Mouse (Mus musculus): ENCODE measurements around the gene Mrps21.

DNA sequence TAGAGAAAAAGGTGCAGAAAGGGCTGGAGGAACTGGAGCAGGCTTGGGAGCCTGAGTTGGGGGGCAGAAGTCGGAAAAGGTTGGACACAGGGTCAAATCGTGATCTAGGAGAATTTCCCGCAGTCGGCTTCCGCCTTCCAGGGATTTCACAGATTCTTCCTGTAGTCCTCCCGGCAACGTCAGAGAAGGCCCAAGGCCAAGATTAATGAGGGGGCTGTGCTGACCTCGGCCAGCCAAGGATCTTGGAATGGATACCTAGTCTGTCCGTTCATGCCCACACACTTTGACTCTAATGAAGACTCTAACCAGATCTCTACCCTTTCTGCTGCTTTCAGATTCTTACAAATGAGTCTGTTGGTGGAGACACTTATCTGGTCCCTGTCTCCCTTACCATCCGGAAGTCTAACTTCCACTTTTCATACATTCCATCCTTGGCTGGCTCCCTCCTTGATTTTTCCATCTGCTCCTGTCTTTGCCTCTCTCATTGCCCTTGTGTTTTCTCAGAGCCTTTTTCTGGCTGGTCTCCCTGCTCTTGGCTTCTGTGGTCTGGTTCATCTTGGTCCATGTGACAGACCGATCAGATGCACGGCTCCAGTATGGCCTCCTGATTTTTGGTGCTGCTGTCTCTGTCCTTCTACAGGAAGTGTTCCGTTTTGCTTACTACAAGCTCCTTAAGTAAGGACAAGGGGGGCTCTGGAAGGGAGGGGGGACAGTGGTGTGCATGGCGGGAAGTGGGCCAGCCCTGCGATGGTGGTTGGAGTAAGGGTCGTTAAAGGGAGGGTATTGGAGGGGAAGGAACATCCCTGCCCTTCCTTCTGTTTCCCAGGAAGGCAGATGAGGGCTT is 23.2 kb upstream of the Mrps21 start:
- TF ChIP-seq CTCF (IDR thresholded peaks at IDR 0.05; ENCODE audit: low read depth) (no peak), EP300 (optimal IDR thresholded peaks at IDR 0.05) (no peak)

Data from stomach, postnatal 0 days (tissue).